Mouse (Mus musculus) heart, embryonic 10.5 days (tissue): ENCODE results near the gene Slc52a3. TPM values are rescaled to one million over a fixed set of nuclear protein-coding genes. Genes with fewer than 3 reads are reported as not detected.
A peak's percentile ranks its signal among the peaks of the same experiment; 100 is the strongest.

Source experiments
- DNase-seq: peaks from one replicate; pipeline ENCODE4 v3.0.0-alpha.2; 2017; ENCODE audit warnings: low spot score
- H3K27ac ChIP-seq: fragments of 300-500 bp; sonication (generic); 2 replicates; pipeline ENCODE4 v1.5.1; 2016; ENCODE audit warnings: mild to moderate bottlenecking
- H3K27me3 ChIP-seq: fragments of 300-500 bp; sonication (generic); 2 replicates; pipeline ENCODE4 v1.6.1; 2016; ENCODE audit warnings: mild to moderate bottlenecking; ENCODE audit not compliant: poor library complexity, insufficient read depth, severe bottlenecking
- H3K36me3 ChIP-seq: fragments of 300-500 bp; sonication (generic); 2 replicates; pipeline ENCODE4 v1.6.1; 2016; ENCODE audit warnings: mild to moderate bottlenecking, moderate library complexity
- H3K4me1 ChIP-seq: fragments of 300-500 bp; sonication (generic); 2 replicates; pipeline ENCODE4 v1.6.1; 2016; ENCODE audit warnings: mild to moderate bottlenecking
- H3K4me3 ChIP-seq: fragments of 300-500 bp; sonication (generic); 2 replicates; pipeline ENCODE4 v1.5.1; 2016; ENCODE audit warnings: mild to moderate bottlenecking, moderate library complexity
- H3K9me3 ChIP-seq: fragments of 300-500 bp; sonication (generic); 2 replicates; pipeline ENCODE4 v1.6.1; 2016; ENCODE audit warnings: mild to moderate bottlenecking, moderate library complexity
- WGBS: fragments of 180-500 bp; shearing (Covaris S2); methylation state at CpG from one replicate; pipeline ENCODE4 v1.1.7; 2016; 5-methylcytosine and 5-hydroxymethylcytosine counted together
- polyA plus RNA-seq: library from polyadenylated mRNA; unstranded; fragments of >200 nt; fragmentation: Nextera tagmentation; extraction: Ambion mirVana; gene quantifications from 2 replicates; pipeline ENCODE4 v1.2.1, GENCODE M21; 2016

Slc52a3 gene
- 1.2 and 1.3 TPM in 2 replicates for polyA plus RNA-seq

- Histone ChIP-seq H3K4me3 (peak within 1 kb of the TSS; percentile 45), H3K36me3 (no peaks in the 10 kb centered on the region), H3K9me3 (no peaks in the 10 kb centered on the region), H3K27me3 (peaks cover 99% of the 10 kb centered on the region), H3K27ac (peak within 1 kb of the TSS; percentile 10; the same call in 1 of the 2 replicates), H3K4me1 (peaks cover 33% of the 10 kb centered on the region)
- 7% methylated on average over 35 of the region's 35 CpGs for WGBS
- DNase-seq = peak; percentile 94
These were observed at the start of gene Slc52a3 for GRCm38 (mm10) chr2:151996229-151997189. Gene Slc52a3, plus strand, starts transcription at chr2:151996511.

GRCm38 (mm10) chr2:151947617-151948016 is 48.7 kb upstream of the Slc52a3 start:
- no peaks in the 10 kb centered on the region for H3K4me1 ChIP-seq
- no peak for DNase-seq
- no peaks in the 10 kb centered on the region for H3K9me3 ChIP-seq
- H3K4me3 ChIP-seq = no peak overlapping the region
- no peak overlapping the region for H3K27ac ChIP-seq
- WGBS = 95% methylated on average over 2 of the region's 2 CpGs
- no peaks in the 10 kb centered on the region for H3K36me3 ChIP-seq
- H3K27me3 ChIP-seq = peaks cover 40% of the 10 kb centered on the region

- H3K4me1 ChIP-seq = no peaks in the 10 kb centered on the region
- no peak for DNase-seq
- no peaks in the 10 kb centered on the region for H3K9me3 ChIP-seq
- peaks cover 33% of the 10 kb centered on the region for H3K27me3 ChIP-seq
- WGBS = 74% methylated on average over 7 of the region's 7 CpGs
- no peaks in the 10 kb centered on the region for H3K36me3 ChIP-seq
- no peak overlapping the region for H3K4me3 ChIP-seq
- no peak overlapping the region for H3K27ac ChIP-seq
These were observed 48.0 kb upstream of the Slc52a3 start for GRCm38 (mm10) chr2:151948311-151948710.

- Histone ChIP-seq H3K4me3 (no peak overlapping the region), H3K27me3 (peaks cover 25% of the 10 kb centered on the region; the same call in 1 of the 2 replicates), H3K36me3 (no peaks in the 10 kb centered on the region), H3K9me3 (no peaks in the 10 kb centered on the region), H3K27ac (no peak overlapping the region), H3K4me1 (no peaks in the 10 kb centered on the region)
- DNase-seq = no peak
- 74% methylated on average over 2 of the region's 2 CpGs for WGBS
These were observed 47.1 kb upstream of the Slc52a3 start for GRCm38 (mm10) chr2:151949082-151949774.

GRCm38 (mm10) chr2:151953665-151954064 is 42.6 kb upstream of the Slc52a3 start:
- Histone ChIP-seq H3K9me3 (no peaks in the 10 kb centered on the region), H3K4me3 (no peak overlapping the region), H3K27me3 (peaks cover 8% of the 10 kb centered on the region; the same call in 1 of the 2 replicates), H3K36me3 (no peaks in the 10 kb centered on the region), H3K27ac (no peak overlapping the region), H3K4me1 (peaks cover 13% of the 10 kb centered on the region)
- no peak for DNase-seq
- 91% methylated on average over 8 of the region's 8 CpGs for WGBS

- Histone ChIP-seq H3K36me3 (no peaks in the 10 kb centered on the region), H3K9me3 (no peaks in the 10 kb centered on the region), H3K4me1 (peaks cover 40% of the 10 kb centered on the region), H3K27ac (no peak overlapping the region), H3K27me3 (no peaks in the 10 kb centered on the region), H3K4me3 (no peak overlapping the region)
- 66% methylated on average over 4 of the region's 4 CpGs for WGBS
- no peak for DNase-seq
These were observed 39.7 kb upstream of the Slc52a3 start for GRCm38 (mm10) chr2:151956500-151957137.

GRCm38 (mm10) chr2:151959274-151959673 is 37.0 kb upstream of the Slc52a3 start:
- Histone ChIP-seq H3K27me3 (peaks cover 8% of the 10 kb centered on the region; the same call in 1 of the 2 replicates), H3K27ac (0 out of 2 replicates have a peak overlapping the region, but pooled peaks have one; percentile 29), H3K4me3 (no peak overlapping the region), H3K36me3 (no peaks in the 10 kb centered on the region), H3K4me1 (peaks cover 67% of the 10 kb centered on the region), H3K9me3 (no peaks in the 10 kb centered on the region)
- WGBS = 15% methylated on average over 5 of the region's 5 CpGs
- no peak for DNase-seq

GRCm38 (mm10) chr2:151961284-151962196 is 34.8 kb upstream of the Slc52a3 start:
- no peak for DNase-seq
- H3K27me3 ChIP-seq = peaks cover 22% of the 10 kb centered on the region
- peaks cover 71% of the 10 kb centered on the region for H3K4me1 ChIP-seq
- peak overlapping the region; percentile 67 for H3K27ac ChIP-seq
- no peaks in the 10 kb centered on the region for H3K9me3 ChIP-seq
- H3K36me3 ChIP-seq = no peaks in the 10 kb centered on the region
- WGBS = 50% methylated on average over 9 of the region's 9 CpGs
- H3K4me3 ChIP-seq = no peak overlapping the region

- peak; percentile 85 for DNase-seq
- H3K27ac ChIP-seq = no peak overlapping the region
- 66% methylated on average over 10 of the region's 10 CpGs for WGBS
- peaks cover 67% of the 10 kb centered on the region for H3K4me1 ChIP-seq
- no peaks in the 10 kb centered on the region for H3K36me3 ChIP-seq
- H3K4me3 ChIP-seq = no peak overlapping the region
- no peaks in the 10 kb centered on the region for H3K9me3 ChIP-seq
- H3K27me3 ChIP-seq = peaks cover 32% of the 10 kb centered on the region
These were observed 33.8 kb upstream of the Slc52a3 start for GRCm38 (mm10) chr2:151962474-151962873.

- H3K4me3 ChIP-seq = no peak overlapping the region
- no peaks in the 10 kb centered on the region for H3K9me3 ChIP-seq
- H3K4me1 ChIP-seq = peaks cover 68% of the 10 kb centered on the region
- no peak for DNase-seq
- H3K27ac ChIP-seq = peak overlapping the region; percentile 69
- 80% methylated on average over 5 of the region's 5 CpGs for WGBS
- no peaks in the 10 kb centered on the region for H3K36me3 ChIP-seq
- H3K27me3 ChIP-seq = peaks cover 40% of the 10 kb centered on the region
These were observed 33.0 kb upstream of the Slc52a3 start for GRCm38 (mm10) chr2:151963319-151963718.

GRCm38 (mm10) chr2:151964052-151964451 is 32.3 kb upstream of the Slc52a3 start:
- Histone ChIP-seq H3K9me3 (no peaks in the 10 kb centered on the region), H3K27ac (peak overlapping the region; percentile 69), H3K4me3 (peak overlapping the region; percentile 31; the same call in 1 of the 2 replicates), H3K36me3 (peaks cover 6% of the 10 kb centered on the region), H3K4me1 (peaks cover 66% of the 10 kb centered on the region), H3K27me3 (peaks cover 47% of the 10 kb centered on the region)
- peak; percentile 82 for DNase-seq
- 7% methylated on average over 9 of the region's 9 CpGs for WGBS
